Mouse (Mus musculus): ENCODE measurements at regions not wholly inside any gene's neighbourhood (a gene's known extent, or its start where the extent isn't known, plus 50 kb on each side); places are given as distances from the start of the nearest gene placed in this dataset.

- ATAC-seq (ENCODE audit: low FRiP score) = no peak
- H3K4me1 ChIP-seq (replicated peaks; ENCODE audit: control insufficient read depth, insufficient read depth, low read length) = no peaks in the 10 kb centered on the region
- no peak overlapping the region for H3K27ac ChIP-seq
- H3K9ac ChIP-seq = no peak overlapping the region
- no peak overlapping the region for H3K4me2 ChIP-seq (replicated peaks)
- no peaks in the 10 kb centered on the region for H3K9me3 ChIP-seq (ENCODE audit: control insufficient read depth, low read length)
- no peak for DNase-seq (ENCODE audit: low spot score)
- no peak overlapping the region for H3K4me3 ChIP-seq (replicated peaks; ENCODE audit: low read length)
- H3K27me3 ChIP-seq (ENCODE audit: control insufficient read depth, insufficient read depth, low read length) = no peaks in the 10 kb centered on the region
- no peaks in the 10 kb centered on the region for H3K36me3 ChIP-seq (replicated peaks; ENCODE audit: control insufficient read depth, insufficient read depth)
- 84% methylated on average over 13 of the region's 13 CpGs for WGBS
These were observed 97.1 kb downstream of the Tomm20 start for GRCm38 (mm10) chr8:126848369-126849105.

- ATAC-seq (ENCODE audit: low FRiP score) = no peak
- no peaks in the 10 kb centered on the region for H3K27me3 ChIP-seq (ENCODE audit: control insufficient read depth, insufficient read depth, low read length)
- H3K36me3 ChIP-seq (replicated peaks; ENCODE audit: control insufficient read depth, insufficient read depth) = no peaks in the 10 kb centered on the region
- H3K4me3 ChIP-seq (replicated peaks; ENCODE audit: low read length) = no peak overlapping the region
- no peaks in the 10 kb centered on the region for H3K4me1 ChIP-seq (replicated peaks; ENCODE audit: control insufficient read depth, insufficient read depth, low read length)
- no peak overlapping the region for H3K9ac ChIP-seq
- 75% methylated on average over 8 of the region's 8 CpGs for WGBS
- DNase-seq (ENCODE audit: low spot score) = no peak
- no peak overlapping the region for H3K4me2 ChIP-seq (replicated peaks)
- H3K9me3 ChIP-seq (ENCODE audit: control insufficient read depth, low read length) = no peaks in the 10 kb centered on the region
- H3K27ac ChIP-seq = no peak overlapping the region
These were observed 97.8 kb downstream of the Tomm20 start for GRCm38 (mm10) chr8:126847664-126848353.

DNA sequence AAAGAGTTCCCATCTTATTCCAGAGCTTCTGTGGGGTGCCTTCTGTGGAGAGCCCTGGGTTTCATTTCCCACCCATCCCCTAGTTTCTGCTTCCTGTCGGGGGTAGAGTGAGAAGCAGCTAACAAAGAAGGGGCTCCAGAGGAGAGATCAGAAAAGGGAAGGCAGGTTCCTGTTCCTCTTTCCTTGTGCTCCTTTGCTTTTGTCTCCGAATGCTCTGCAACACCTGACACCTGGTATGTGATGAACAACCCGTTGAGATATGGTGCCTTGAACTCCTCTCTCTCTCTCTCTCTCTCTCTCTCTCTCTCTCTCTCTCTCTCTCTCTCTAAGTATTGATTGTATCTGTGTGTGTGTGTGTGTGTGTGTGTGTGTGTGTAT is 99.5 kb downstream of the Tomm20 start:
- Histone ChIP-seq H3K36me3 (replicated peaks; ENCODE audit: control insufficient read depth, insufficient read depth) (no peaks in the 10 kb centered on the region), H3K4me1 (replicated peaks; ENCODE audit: control insufficient read depth, insufficient read depth, low read length) (no peaks in the 10 kb centered on the region), H3K4me2 (replicated peaks) (no peak overlapping the region), H3K4me3 (replicated peaks; ENCODE audit: low read length) (no peak overlapping the region), H3K27ac (no peak overlapping the region), H3K9me3 (ENCODE audit: control insufficient read depth, low read length) (no peaks in the 10 kb centered on the region), H3K27me3 (ENCODE audit: control insufficient read depth, insufficient read depth, low read length) (no peaks in the 10 kb centered on the region), H3K9ac (no peak overlapping the region)
- no peak for DNase-seq (ENCODE audit: low spot score)
- no peak for ATAC-seq (ENCODE audit: low FRiP score)
- 77% methylated on average over 3 of the region's 3 CpGs for WGBS

- DNase-seq (ENCODE audit: low spot score) (no peak), ATAC-seq (ENCODE audit: low FRiP score) (no peak)
- no peak overlapping the region for H3K27ac ChIP-seq
- no peaks in the 10 kb centered on the region for H3K36me3 ChIP-seq (replicated peaks; ENCODE audit: control insufficient read depth, insufficient read depth)
- H3K4me3 ChIP-seq (replicated peaks; ENCODE audit: low read length) = no peak overlapping the region
- WGBS = 90% methylated on average over 14 of the region's 14 CpGs
- H3K27me3 ChIP-seq (ENCODE audit: control insufficient read depth, insufficient read depth, low read length) = no peaks in the 10 kb centered on the region
- H3K4me2 ChIP-seq (replicated peaks) = no peak overlapping the region
- H3K4me1 ChIP-seq (replicated peaks; ENCODE audit: control insufficient read depth, insufficient read depth, low read length) = no peaks in the 10 kb centered on the region
- no peaks in the 10 kb centered on the region for H3K9me3 ChIP-seq (ENCODE audit: control insufficient read depth, low read length)
- H3K9ac ChIP-seq = no peak overlapping the region
These were observed 100.0 kb downstream of the Tomm20 start for GRCm38 (mm10) chr8:126845530-126846187.

- WGBS = 85% methylated on average over 4 of the region's 4 CpGs
- ATAC-seq (ENCODE audit: low FRiP score) (no peak), DNase-seq (ENCODE audit: low spot score) (no peak)
- no peak overlapping the region for H3K27ac ChIP-seq
- H3K27me3 ChIP-seq (ENCODE audit: control insufficient read depth, insufficient read depth, low read length) = no peaks in the 10 kb centered on the region
- H3K4me1 ChIP-seq (replicated peaks; ENCODE audit: control insufficient read depth, insufficient read depth, low read length) = peaks cover 9% of the 10 kb centered on the region
- H3K36me3 ChIP-seq (replicated peaks; ENCODE audit: control insufficient read depth, insufficient read depth) = no peaks in the 10 kb centered on the region
- no peak overlapping the region for H3K9ac ChIP-seq
- H3K4me3 ChIP-seq (replicated peaks; ENCODE audit: low read length) = no peak overlapping the region
- H3K9me3 ChIP-seq (ENCODE audit: control insufficient read depth, low read length) = no peaks in the 10 kb centered on the region
- H3K4me2 ChIP-seq (replicated peaks) = no peak overlapping the region
These were observed 101.0 kb downstream of the Tomm20 start for GRCm38 (mm10) chr8:126844627-126845026.

GRCm38 (mm10) chr8:126841187-126841586 is 104.5 kb downstream of the Tomm20 start:
- no peak overlapping the region for H3K4me3 ChIP-seq (replicated peaks; ENCODE audit: low read length)
- no peak overlapping the region for H3K9ac ChIP-seq
- H3K4me1 ChIP-seq (replicated peaks; ENCODE audit: control insufficient read depth, insufficient read depth, low read length) = peaks cover 31% of the 10 kb centered on the region
- H3K9me3 ChIP-seq (ENCODE audit: control insufficient read depth, low read length) = no peaks in the 10 kb centered on the region
- ATAC-seq (ENCODE audit: low FRiP score) = no peak
- H3K27me3 ChIP-seq (ENCODE audit: control insufficient read depth, insufficient read depth, low read length) = no peaks in the 10 kb centered on the region
- DNase-seq (ENCODE audit: low spot score) = no peak
- no peak overlapping the region for H3K27ac ChIP-seq
- H3K36me3 ChIP-seq (replicated peaks; ENCODE audit: control insufficient read depth, insufficient read depth) = no peaks in the 10 kb centered on the region
- WGBS = 54% methylated on average over 7 of the region's 7 CpGs
- H3K4me2 ChIP-seq (replicated peaks) = no peak overlapping the region

DNA sequence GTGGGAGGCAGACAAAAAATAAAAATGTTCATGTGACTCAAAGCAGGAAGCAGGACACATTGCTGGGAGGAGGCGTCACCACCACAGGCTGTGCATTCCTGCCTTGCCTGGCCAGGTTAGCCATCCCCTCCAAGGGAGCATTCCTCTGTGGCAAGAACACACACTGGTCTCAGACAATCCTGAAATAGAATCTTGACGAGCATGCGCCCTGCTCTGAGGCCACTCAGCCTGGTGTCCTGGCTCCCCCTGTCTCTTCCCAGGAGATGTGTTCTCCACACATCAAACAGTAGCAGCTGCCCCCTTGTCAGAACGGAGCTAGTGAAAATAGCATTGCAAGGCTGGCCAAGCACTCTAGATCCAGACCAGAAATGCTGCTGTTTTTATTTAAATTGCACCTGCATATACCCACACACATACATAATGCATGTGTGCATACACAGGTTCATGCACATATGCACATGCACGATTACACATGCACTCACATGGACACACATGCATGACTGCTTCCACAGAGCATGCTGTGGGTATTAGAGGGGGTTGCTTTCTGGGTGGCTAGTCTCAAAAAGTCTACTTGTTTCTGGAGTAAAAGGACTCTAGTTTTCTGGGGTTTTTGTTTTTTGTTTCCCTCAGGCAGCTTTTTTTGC is 105.8 kb downstream of the Tomm20 start:
- ATAC-seq (ENCODE audit: low FRiP score) = peak; percentile 84
- peak overlapping the region; percentile 93 for H3K27ac ChIP-seq

GRCm38 (mm10) chr8:126839039-126839711 is 106.5 kb downstream of the Tomm20 start:
- WGBS = 4% methylated on average over 8 of the region's 8 CpGs
- H3K9me3 ChIP-seq (ENCODE audit: control insufficient read depth, low read length) = no peaks in the 10 kb centered on the region
- H3K4me3 ChIP-seq (replicated peaks; ENCODE audit: low read length) = no peak overlapping the region
- peaks cover 34% of the 10 kb centered on the region for H3K4me1 ChIP-seq (replicated peaks; ENCODE audit: control insufficient read depth, insufficient read depth, low read length)
- peak overlapping the region; percentile 32 for H3K9ac ChIP-seq
- H3K27ac ChIP-seq = peak overlapping the region; percentile 93
- DNase-seq (ENCODE audit: low spot score) = peak; percentile 55
- no peaks in the 10 kb centered on the region for H3K27me3 ChIP-seq (ENCODE audit: control insufficient read depth, insufficient read depth, low read length)
- H3K4me2 ChIP-seq (replicated peaks) = peak overlapping the region; percentile 33
- peak; percentile 65 for ATAC-seq (ENCODE audit: low FRiP score)
- no peaks in the 10 kb centered on the region for H3K36me3 ChIP-seq (replicated peaks; ENCODE audit: control insufficient read depth, insufficient read depth)

More for the DNA sequence above, 105.8 kb downstream of the Tomm20 start:
- no peaks in the 10 kb centered on the region for H3K36me3 ChIP-seq (replicated peaks; ENCODE audit: control insufficient read depth, insufficient read depth)
- no peaks in the 10 kb centered on the region for H3K27me3 ChIP-seq (ENCODE audit: control insufficient read depth, insufficient read depth, low read length)
- peak overlapping the region; percentile 32 for H3K9ac ChIP-seq
- peaks cover 31% of the 10 kb centered on the region for H3K4me1 ChIP-seq (replicated peaks; ENCODE audit: control insufficient read depth, insufficient read depth, low read length)
- DNase-seq (ENCODE audit: low spot score) = peak; percentile 66
- H3K9me3 ChIP-seq (ENCODE audit: control insufficient read depth, low read length) = no peaks in the 10 kb centered on the region
- H3K4me3 ChIP-seq (replicated peaks; ENCODE audit: low read length) = no peak overlapping the region
- peak overlapping the region; percentile 33 for H3K4me2 ChIP-seq (replicated peaks)
- 7% methylated on average over 5 of the region's 5 CpGs for WGBS

- Histone ChIP-seq H3K27me3 (ENCODE audit: control insufficient read depth, insufficient read depth, low read length) (no peaks in the 10 kb centered on the region), H3K4me2 (replicated peaks) (no peak overlapping the region), H3K9me3 (ENCODE audit: control insufficient read depth, low read length) (no peaks in the 10 kb centered on the region), H3K36me3 (replicated peaks; ENCODE audit: control insufficient read depth, insufficient read depth) (no peaks in the 10 kb centered on the region), H3K27ac (peak overlapping the region; percentile 93), H3K4me3 (replicated peaks; ENCODE audit: low read length) (no peak overlapping the region), H3K4me1 (replicated peaks; ENCODE audit: control insufficient read depth, insufficient read depth, low read length) (peaks cover 39% of the 10 kb centered on the region), H3K9ac (no peak overlapping the region)
- WGBS = 79% methylated on average over 7 of the region's 7 CpGs
- DNase-seq (ENCODE audit: low spot score) = no peak
- no peak for ATAC-seq (ENCODE audit: low FRiP score)
These were observed 107.4 kb downstream of the Tomm20 start for GRCm38 (mm10) chr8:126838228-126838627.

Measured in hindbrain, embryonic 14.5 days (tissue).